Mouse (Mus musculus) naive thymus-derived CD4-positive, alpha-beta T cell, adult 5 months (primary cell): ENCODE data around the gene Zbtb39. TPM values are rescaled to one million over a fixed set of nuclear protein-coding genes. Genes with fewer than 3 reads are reported as not detected.

Source experiments
- polyA plus RNA-seq: library from polyadenylated mRNA; unstranded; fragments of 100-300 nt; shearing (Covaris generic); gene quantifications from one replicate; pipeline ENCODE4 v1.2.1, GENCODE M21; 2017

Zbtb39 gene
- 0.66 TPM for polyA plus RNA-seq

GRCm38 (mm10) chr10:127739083-127739660 is at the start of gene Zbtb39:
TSS of gene Zbtb39 (plus strand) at chr10:127739538.

GRCm38 (mm10) chr10:127704766-127705220 is 34.5 kb upstream of the Zbtb39 start, which contains the start of gene Myo1a:
TSS of gene Myo1a (plus strand) at chr10:127705170.

GRCm38 (mm10) chr10:127724178-127724577 is 15.2 kb upstream of the Zbtb39 start, which contains the start of gene Tac2:
TSS of gene Tac2 (plus strand) at chr10:127724478.

GRCm38 (mm10) chr10:127751548-127751947 is 12.2 kb downstream of the Zbtb39 start, which contains the start of gene Gpr182:
TSS of gene Gpr182 (minus strand) at chr10:127751732.

GRCm38 (mm10) chr10:127759181-127760110 is 20.1 kb downstream of the Zbtb39 start, which contains the start of the genes Rdh1 and Rdh16f1:
TSS of gene Rdh1 (plus strand) at chr10:127759721.
TSS of gene Rdh16f1 (plus strand) at chr10:127759787.

GRCm38 (mm10) chr10:127776011-127776410 is 36.7 kb downstream of the Zbtb39 start, which contains the start of gene Rdh9:
TSS of gene Rdh9 (plus strand) at chr10:127776386.

Other genes starting within 250 kb of the Zbtb39 start
- gene Stac3, start 237.9 kb upstream of the Zbtb39 start, polyA plus RNA-seq = not detected
- gene Ndufa4l2, start 224.6 kb upstream of the Zbtb39 start, polyA plus RNA-seq = not detected
- 85.1 TPM for gene Shmt2, start 217.1 kb upstream of the Zbtb39 start, polyA plus RNA-seq
- gene Nxph4, start 205.0 kb upstream of the Zbtb39 start, polyA plus RNA-seq = not detected
- gene Lrp1, start 118.4 kb upstream of the Zbtb39 start, polyA plus RNA-seq = not detected
- 246 TPM for gene Stat6, start 96.6 kb upstream of the Zbtb39 start, polyA plus RNA-seq
- 8.2 TPM for gene Nemp1, start 72.6 kb upstream of the Zbtb39 start, polyA plus RNA-seq
- 50.2 TPM for gene Nab2, start 71.0 kb upstream of the Zbtb39 start, polyA plus RNA-seq
- 0.16 TPM for gene Myo1a, start 34.4 kb upstream of the Zbtb39 start, polyA plus RNA-seq
- gene Tac2, start 15.1 kb upstream of the Zbtb39 start, polyA plus RNA-seq = not detected
- not detected for gene Gpr182, start 12.2 kb downstream of the Zbtb39 start, polyA plus RNA-seq
- gene Rdh1, start 20.2 kb downstream of the Zbtb39 start, polyA plus RNA-seq = not detected
- gene Rdh16f1, start 20.2 kb downstream of the Zbtb39 start, polyA plus RNA-seq = not detected
- gene Rdh9, start 36.8 kb downstream of the Zbtb39 start, polyA plus RNA-seq = 0.25 TPM
- not detected for gene Rdh16, start 61.6 kb downstream of the Zbtb39 start, polyA plus RNA-seq
- not detected for gene Rdh19, start 110.4 kb downstream of the Zbtb39 start, polyA plus RNA-seq
- gene Rdh16f2, start 126.9 kb downstream of the Zbtb39 start, polyA plus RNA-seq = not detected
- gene Rdh7, start 149.3 kb downstream of the Zbtb39 start, polyA plus RNA-seq = not detected
- not detected for gene Sdr9c7, start 159.0 kb downstream of the Zbtb39 start, polyA plus RNA-seq